Mouse (Mus musculus) lung, postnatal 0 days (tissue): Measurements from ENCODE around the gene Stub1.

Experiments
- CTCF ChIP-seq: IDR thresholded peaks from 2 replicates; pipeline ENCODE4 v1.5.1; 2016; ENCODE audit warnings: antibody characterized with exemption, mild to moderate bottlenecking
- EP300 ChIP-seq: IDR thresholded peaks from 2 replicates; pipeline ENCODE4 v1.6.1; 2016; ENCODE audit warnings: antibody characterized with exemption, mild to moderate bottlenecking, control low read depth

GRCm38 (mm10) chr17:25866172-25866571, 33.0 kb upstream of the Stub1 start:
- no peak for TF ChIP-seq CTCF
- TF ChIP-seq EP300 = no peak
